Mouse (Mus musculus): ENCODE measurements around the gene Cntnap2. TPM values are rescaled to one million over a fixed set of nuclear protein-coding genes. Genes with fewer than 3 reads are reported as not detected.

The Cntnap2 gene
- total and polyA plus RNA-seq, 2 experiments from 2014 or later = 0.04 to 1.4 TPM

GRCm38 (mm10) chr6:46909167-46909566 lies 1850.0 kb downstream of the Cntnap2 start:
- Histone ChIP-seq H3K4me1 (ENCODE audit: control insufficient read depth, insufficient read depth) (no peaks in the 10 kb centered on the region), H3K4me3 (ENCODE audit: low read depth, low read length) (no peak overlapping the region), H3K36me3 (replicated peaks; ENCODE audit: control insufficient read depth, insufficient read depth, low read length) (no peaks in the 10 kb centered on the region), H3K9ac (replicated peaks; ENCODE audit: low read depth, low read length) (no peak overlapping the region), H3K4me2 (ENCODE audit: low read depth, low read length) (no peak overlapping the region), H3K27me3 (ENCODE audit: control insufficient read depth, insufficient read depth, low read length) (no peaks in the 10 kb centered on the region), H3K9me3 (replicated peaks; ENCODE audit: control insufficient read depth, low read length) (no peaks in the 10 kb centered on the region), H3K27ac (ENCODE audit: low read depth) (no peak overlapping the region)
- ATAC-seq (ENCODE audit: insufficient read depth, low read depth) (no peak), DNase-seq (ENCODE audit: low spot score) (no peak)
- WGBS = 69% methylated on average over 2 of the region's 2 CpGs
- TF ChIP-seq EP300 (IDR thresholded peaks at IDR 0.05; ENCODE audit: low read depth) = no peak

- ATAC-seq (ENCODE audit: insufficient read depth, low read depth) = no peak
Observed at GRCm38 (mm10) chr6:46918701-46919274, 1859.6 kb downstream of the Cntnap2 start.

DNA sequence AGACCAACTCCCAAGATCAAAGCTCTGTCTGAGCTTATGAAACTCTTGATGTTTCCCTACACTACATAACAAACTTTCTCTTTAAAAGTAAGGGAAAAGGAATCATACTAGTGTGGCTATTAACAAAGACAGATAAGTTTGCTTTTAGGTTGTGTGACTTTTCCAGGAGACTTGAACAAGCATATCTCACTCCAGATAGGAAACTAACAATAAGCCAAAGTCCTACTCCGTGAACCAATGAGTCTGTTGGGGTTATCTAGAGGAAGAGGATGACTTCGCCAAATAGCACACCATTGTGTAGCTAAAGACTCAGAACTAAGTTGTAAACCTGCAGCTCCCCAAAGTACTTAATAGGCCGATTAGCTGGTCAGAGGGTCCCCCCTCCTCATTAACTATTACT lies 1860.8 kb downstream of the Cntnap2 start:
- H3K27me3 ChIP-seq (ENCODE audit: control insufficient read depth, insufficient read depth, low read length) = no peaks in the 10 kb centered on the region
- H3K27ac ChIP-seq (ENCODE audit: low read depth) = no peak overlapping the region
- no peak overlapping the region for H3K9ac ChIP-seq (replicated peaks; ENCODE audit: low read depth, low read length)
- no peaks in the 10 kb centered on the region for H3K36me3 ChIP-seq (replicated peaks; ENCODE audit: control insufficient read depth, insufficient read depth, low read length)
- 55% methylated on average over 3 of the region's 3 CpGs for whole genome bisulfite sequencing
- H3K4me3 ChIP-seq (ENCODE audit: low read depth, low read length) = no peak overlapping the region
- DNase-seq (ENCODE audit: low spot score) = no peak
- no peak for TF ChIP-seq CTCF (IDR thresholded peaks at IDR 0.05; ENCODE audit: low read depth)
- no peak for TF ChIP-seq EP300 (IDR thresholded peaks at IDR 0.05; ENCODE audit: low read depth)
- ATAC-seq (ENCODE audit: insufficient read depth, low read depth) = no peak
- H3K4me2 ChIP-seq (ENCODE audit: low read depth, low read length) = no peak overlapping the region
- H3K4me1 ChIP-seq (ENCODE audit: control insufficient read depth, insufficient read depth) = no peaks in the 10 kb centered on the region
- H3K9me3 ChIP-seq (replicated peaks; ENCODE audit: control insufficient read depth, low read length) = no peaks in the 10 kb centered on the region

More at GRCm38 (mm10) chr6:46918701-46919274, 1859.6 kb downstream of the Cntnap2 start:
- no peak overlapping the region for H3K27ac ChIP-seq (ENCODE audit: low read depth)
- no peak overlapping the region for H3K4me2 ChIP-seq (ENCODE audit: low read depth, low read length)
- 58% methylated on average over 8 of the region's 8 CpGs for WGBS
- H3K4me1 ChIP-seq (ENCODE audit: control insufficient read depth, insufficient read depth) = no peaks in the 10 kb centered on the region
- no peaks in the 10 kb centered on the region for H3K27me3 ChIP-seq (ENCODE audit: control insufficient read depth, insufficient read depth, low read length)
- no peaks in the 10 kb centered on the region for H3K36me3 ChIP-seq (replicated peaks; ENCODE audit: control insufficient read depth, insufficient read depth, low read length)
- no peak for DNase-seq (ENCODE audit: low spot score)
- H3K9ac ChIP-seq (replicated peaks; ENCODE audit: low read depth, low read length) = no peak overlapping the region
- no peak overlapping the region for H3K4me3 ChIP-seq (ENCODE audit: low read depth, low read length)
- TF ChIP-seq CTCF (IDR thresholded peaks at IDR 0.05; ENCODE audit: low read depth) (no peak), EP300 (IDR thresholded peaks at IDR 0.05; ENCODE audit: low read depth) (no peak)
- no peaks in the 10 kb centered on the region for H3K9me3 ChIP-seq (replicated peaks; ENCODE audit: control insufficient read depth, low read length)

DNA sequence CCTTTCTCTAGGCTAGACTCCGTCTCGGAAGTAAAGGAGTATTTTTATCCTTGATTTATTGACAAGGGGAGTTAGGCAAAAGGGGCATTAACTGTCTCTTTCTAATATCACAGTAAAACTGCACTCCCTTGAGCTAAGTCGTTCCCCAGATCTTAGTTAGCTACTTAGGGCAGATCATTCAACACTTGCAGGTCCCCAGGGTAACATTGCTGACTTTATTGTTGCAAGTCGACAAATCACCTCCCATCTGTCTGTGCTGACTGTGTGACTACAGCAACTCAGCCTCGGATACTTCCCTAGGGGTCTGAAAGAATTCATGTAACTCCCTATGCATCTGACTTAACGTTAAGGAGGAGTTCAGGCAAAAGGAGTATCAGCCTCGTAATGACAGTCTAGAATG lies 1865.6 kb downstream of the Cntnap2 start:
- 37% methylated on average over 7 of the region's 7 CpGs for WGBS
- no peak for DNase-seq (ENCODE audit: low spot score)
- H3K4me2 ChIP-seq (ENCODE audit: low read depth, low read length) = no peak overlapping the region
- H3K9ac ChIP-seq (replicated peaks; ENCODE audit: low read depth, low read length) = no peak overlapping the region
- no peak for TF ChIP-seq CTCF (IDR thresholded peaks at IDR 0.05; ENCODE audit: low read depth)
- no peak for TF ChIP-seq EP300 (IDR thresholded peaks at IDR 0.05; ENCODE audit: low read depth)
- H3K9me3 ChIP-seq (replicated peaks; ENCODE audit: control insufficient read depth, low read length) = no peaks in the 10 kb centered on the region
- no peak for ATAC-seq (ENCODE audit: insufficient read depth, low read depth)
- H3K4me1 ChIP-seq (ENCODE audit: control insufficient read depth, insufficient read depth) = no peaks in the 10 kb centered on the region
- H3K36me3 ChIP-seq (replicated peaks; ENCODE audit: control insufficient read depth, insufficient read depth, low read length) = no peaks in the 10 kb centered on the region
- H3K4me3 ChIP-seq (ENCODE audit: low read depth, low read length) = no peak overlapping the region
- no peaks in the 10 kb centered on the region for H3K27me3 ChIP-seq (ENCODE audit: control insufficient read depth, insufficient read depth, low read length)
- no peak overlapping the region for H3K27ac ChIP-seq (ENCODE audit: low read depth)

DNA sequence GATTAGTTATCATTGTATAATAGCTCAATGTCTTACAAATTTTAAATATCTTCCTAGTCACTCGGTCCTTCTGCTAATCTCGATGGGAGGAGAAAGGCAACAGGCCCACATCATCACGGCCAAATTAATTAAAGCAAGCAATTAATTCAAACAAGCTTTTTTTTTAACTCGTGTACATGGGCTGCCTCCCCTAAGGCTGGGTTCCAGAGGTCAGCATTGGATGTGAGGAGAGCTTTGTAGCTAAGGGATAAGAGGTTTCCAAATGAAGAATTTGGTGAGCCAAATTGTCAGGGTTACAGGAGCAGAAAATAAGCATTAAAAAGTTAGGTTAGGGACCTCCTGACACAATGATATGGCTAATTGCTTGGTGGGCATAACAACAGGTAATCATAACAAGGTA lies 1886.5 kb downstream of the Cntnap2 start:
- Histone ChIP-seq H3K4me2 (ENCODE audit: low read depth, low read length) (no peak overlapping the region), H3K36me3 (replicated peaks; ENCODE audit: control insufficient read depth, insufficient read depth, low read length) (no peaks in the 10 kb centered on the region), H3K27ac (ENCODE audit: low read depth) (no peak overlapping the region), H3K9ac (replicated peaks; ENCODE audit: low read depth, low read length) (no peak overlapping the region), H3K4me1 (ENCODE audit: control insufficient read depth, insufficient read depth) (no peaks in the 10 kb centered on the region), H3K27me3 (ENCODE audit: control insufficient read depth, insufficient read depth, low read length) (no peaks in the 10 kb centered on the region), H3K9me3 (replicated peaks; ENCODE audit: control insufficient read depth, low read length) (no peaks in the 10 kb centered on the region), H3K4me3 (ENCODE audit: low read depth, low read length) (no peak overlapping the region)
- TF ChIP-seq EP300 (IDR thresholded peaks at IDR 0.05; ENCODE audit: low read depth) (no peak), CTCF (IDR thresholded peaks at IDR 0.05; ENCODE audit: low read depth) (no peak)
- no peak for DNase-seq (ENCODE audit: low spot score)
- no peak for ATAC-seq (ENCODE audit: insufficient read depth, low read depth)
- WGBS = 65% methylated on average over 4 of the region's 4 CpGs

DNA sequence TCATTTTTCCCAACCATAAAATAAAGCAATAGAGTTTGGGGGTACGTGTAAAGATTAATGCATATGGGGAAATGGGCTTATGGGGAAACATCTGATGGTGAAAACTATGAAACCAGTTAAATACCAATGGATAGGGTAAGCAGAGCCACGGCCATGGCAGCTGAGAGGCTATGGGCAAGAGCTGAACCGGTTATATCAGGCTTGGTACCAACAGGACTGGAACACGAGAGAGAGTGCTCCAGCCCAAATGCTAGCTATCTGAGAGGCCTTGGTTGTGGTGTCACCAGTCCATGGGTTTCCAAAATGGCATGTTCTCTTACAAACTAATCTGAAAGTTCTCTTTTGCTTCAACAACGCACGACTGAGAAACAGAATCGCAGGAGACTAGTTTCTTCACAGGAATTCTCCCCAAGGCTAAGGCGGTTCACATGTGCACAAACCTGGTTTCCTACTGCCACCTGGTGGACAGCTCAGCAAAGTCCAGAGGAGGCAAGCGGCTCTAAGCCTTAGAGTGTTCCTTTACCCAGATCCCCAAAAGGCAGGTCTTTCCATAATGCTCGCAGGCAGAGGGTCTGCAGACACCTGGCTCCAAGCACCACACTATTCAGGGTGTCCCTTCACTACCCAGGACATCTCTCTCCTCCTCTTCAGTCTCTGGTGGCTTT lies 1902.0 kb downstream of the Cntnap2 start:
- no peak overlapping the region for H3K4me3 ChIP-seq (ENCODE audit: low read depth, low read length)
- no peak for TF ChIP-seq EP300 (IDR thresholded peaks at IDR 0.05; ENCODE audit: low read depth)
- peak; percentile 86 for TF ChIP-seq CTCF (IDR thresholded peaks at IDR 0.05; ENCODE audit: low read depth)
- no peaks in the 10 kb centered on the region for H3K36me3 ChIP-seq (replicated peaks; ENCODE audit: control insufficient read depth, insufficient read depth, low read length)
- H3K4me2 ChIP-seq (ENCODE audit: low read depth, low read length) = no peak overlapping the region
- H3K27ac ChIP-seq (ENCODE audit: low read depth) = no peak overlapping the region
- DNase-seq (ENCODE audit: low spot score) = peak; percentile 45
- H3K9ac ChIP-seq (replicated peaks; ENCODE audit: low read depth, low read length) = no peak overlapping the region
- no peaks in the 10 kb centered on the region for H3K27me3 ChIP-seq (ENCODE audit: control insufficient read depth, insufficient read depth, low read length)
- 0 out of 2 replicates have a peak, but pooled peaks have one; percentile 53 for ATAC-seq (ENCODE audit: insufficient read depth, low read depth)
- WGBS = 29% methylated on average over 10 of the region's 10 CpGs
- H3K9me3 ChIP-seq (replicated peaks; ENCODE audit: control insufficient read depth, low read length) = no peaks in the 10 kb centered on the region
- no peaks in the 10 kb centered on the region for H3K4me1 ChIP-seq (ENCODE audit: control insufficient read depth, insufficient read depth)
